Mouse (Mus musculus): Measurements from ENCODE around the gene Olfr693. TPM values are rescaled to one million over a fixed set of nuclear protein-coding genes. Genes with fewer than 3 reads are reported as not detected.
"Not testable (repeated sequence)": the region's sequence is repeated elsewhere in the genome, so short reads cannot be mapped to it uniquely, and the experiment has no call there.

The Olfr693 gene
- not detected for total RNA-seq (2021)
- long read RNA-seq, experiment 1: 0 reads
- long read RNA-seq, experiment 2: 0 reads

DNA sequence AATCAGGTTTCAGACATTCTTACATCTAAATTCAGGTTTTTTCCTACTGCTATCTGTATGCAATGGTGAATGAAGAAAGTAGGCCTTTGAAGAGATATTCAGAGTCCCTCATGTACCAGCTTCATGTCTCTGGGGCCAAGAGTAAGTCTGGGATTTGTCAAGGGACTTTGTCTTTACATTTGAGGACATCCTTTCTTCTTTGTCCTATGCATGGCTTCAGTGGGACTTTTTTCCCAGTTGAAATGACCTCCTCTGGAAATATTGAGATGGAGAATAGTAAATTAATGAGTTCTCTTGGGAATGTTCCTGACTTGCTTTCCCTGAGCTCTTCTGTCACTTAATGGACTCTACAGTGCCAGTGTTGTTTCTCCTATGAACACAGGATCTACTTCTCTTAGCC lies at the start of gene Olfr693:
Gene Olfr693, minus strand, starts transcription at position 101 of the 400 bp plus-strand sequence.
- DNase-seq (ENCODE audit: low spot score in 2 of 2): no peak

DNA sequence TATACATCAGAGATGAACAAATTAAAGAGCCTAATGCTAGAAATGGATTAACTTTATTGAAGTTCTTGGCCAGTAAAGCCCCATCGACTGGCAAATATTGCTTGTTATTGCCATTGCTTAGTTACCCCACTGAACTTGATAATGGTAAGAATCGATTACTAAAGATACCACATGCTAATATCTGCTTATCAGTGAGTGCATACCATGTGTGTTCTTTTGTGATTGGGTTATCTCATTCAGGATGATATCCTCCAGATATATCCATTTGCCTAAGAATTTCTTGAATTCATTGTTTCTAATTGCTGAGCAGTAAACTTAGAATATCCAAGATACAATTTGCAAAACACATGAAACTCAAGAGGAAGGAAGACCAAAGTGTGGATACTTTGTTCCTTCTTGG lies 45.3 kb upstream of the Olfr693 start:
- DNase-seq (ENCODE audit: low spot score in 2 of 2): not testable (repeated sequence)

DNA sequence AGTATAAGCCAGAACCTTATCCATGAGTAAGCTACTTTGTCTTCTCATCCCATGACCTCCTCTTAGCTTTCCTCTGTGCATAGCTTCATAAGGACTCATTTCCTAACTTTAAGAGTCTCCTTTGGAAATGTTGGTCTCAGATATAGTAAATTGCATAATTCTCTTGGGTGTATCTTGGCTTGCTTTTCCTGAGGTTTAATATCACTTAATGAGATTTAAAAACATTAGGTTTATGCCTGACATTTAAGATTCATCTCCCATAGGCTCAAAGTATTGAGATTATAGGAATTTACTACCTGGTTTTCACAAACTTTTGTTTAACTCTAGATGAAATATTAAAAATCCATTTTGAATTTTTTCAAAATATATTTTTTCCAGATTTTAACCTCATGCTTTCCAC lies 35.9 kb upstream of the Olfr693 start, which contains the start of gene Olfr695:
Gene Olfr695, minus strand, starts transcription at position 101 of the 400 bp plus-strand sequence.
- DNase-seq (ENCODE audit: low spot score in 2 of 2): no peak

DNA sequence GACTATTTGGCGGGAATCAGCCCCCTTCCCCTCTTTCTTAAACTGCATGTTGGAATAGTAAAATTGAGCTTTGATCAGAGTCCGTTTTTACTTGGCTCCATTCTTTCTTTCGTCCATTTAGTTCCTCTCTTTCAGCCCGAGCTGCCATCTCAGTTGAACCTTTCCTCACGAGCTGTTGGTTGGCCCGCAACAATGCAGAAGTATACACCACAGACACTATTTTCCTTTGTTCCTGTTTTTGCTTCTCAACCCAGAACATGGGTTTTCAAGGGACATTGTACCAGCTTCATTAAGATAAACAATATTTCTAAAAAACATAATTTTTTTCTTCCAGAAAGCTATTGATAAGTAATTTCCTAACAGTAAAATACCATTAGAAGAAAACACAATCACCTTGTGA lies 31.1 kb upstream of the Olfr693 start:
- DNase-seq (ENCODE audit: low spot score in 2 of 2): no peak

DNA sequence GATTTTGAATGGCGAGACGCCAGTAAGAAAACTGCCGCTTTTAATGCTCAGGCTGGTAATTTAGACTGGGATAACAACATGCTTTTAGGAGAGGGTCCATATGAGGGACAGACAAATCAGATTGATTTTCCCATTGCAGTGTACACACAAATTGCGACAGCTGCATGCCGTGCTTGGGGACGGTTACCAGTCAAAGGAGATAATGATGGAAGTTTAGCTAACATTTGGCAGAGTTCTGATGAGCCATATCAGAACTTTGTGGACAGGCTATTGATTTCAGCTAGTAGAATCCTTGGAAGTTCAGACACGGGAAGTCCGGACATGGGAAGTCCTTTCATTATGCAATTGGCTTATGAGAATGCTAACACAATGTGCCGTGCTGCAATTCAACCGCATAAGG lies 27.3 kb upstream of the Olfr693 start:
- DNase-seq (ENCODE audit: low spot score in 2 of 2): not testable (repeated sequence)

DNA sequence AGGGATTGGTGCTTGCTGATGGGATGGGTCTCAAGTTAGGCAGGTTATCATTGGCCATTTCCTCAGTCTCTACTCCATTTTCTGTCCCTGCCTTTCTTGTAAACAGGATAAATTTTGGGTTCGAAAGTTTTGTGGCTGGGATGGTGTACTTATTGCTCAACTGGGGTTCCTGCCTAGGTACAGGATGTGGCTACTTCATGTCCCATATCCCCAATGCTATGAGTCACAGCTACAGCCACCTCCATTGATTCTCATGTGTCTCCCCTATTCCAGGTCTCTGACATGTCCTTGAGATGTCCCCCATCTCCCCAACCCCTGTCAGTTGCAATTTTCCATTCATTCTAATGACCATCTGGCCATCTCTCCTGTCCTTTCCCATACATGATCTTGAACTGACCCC lies 16.5 kb upstream of the Olfr693 start:
- no peak for DNase-seq (ENCODE audit: low spot score in 2 of 2)

DNA sequence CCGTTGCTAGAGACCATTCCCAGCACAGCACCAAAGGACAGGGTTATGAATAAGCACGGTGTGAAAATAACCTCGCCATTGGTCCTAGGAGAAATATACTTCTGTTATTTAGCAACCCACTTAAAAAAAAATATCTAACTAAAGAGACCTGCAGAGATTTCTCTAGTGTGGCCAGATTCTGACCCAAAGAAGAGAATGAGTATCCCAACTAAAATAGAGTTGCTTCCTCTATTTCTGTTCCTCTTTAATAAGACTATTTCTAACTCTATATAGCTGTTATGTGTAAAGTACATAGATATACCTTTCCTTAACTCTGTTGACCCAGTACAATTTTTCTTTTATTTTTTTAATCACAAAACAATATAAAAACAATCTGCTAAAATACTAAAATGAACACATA lies 12.6 kb upstream of the Olfr693 start:
- no peak for DNase-seq (ENCODE audit: low spot score in 2 of 2)

DNA sequence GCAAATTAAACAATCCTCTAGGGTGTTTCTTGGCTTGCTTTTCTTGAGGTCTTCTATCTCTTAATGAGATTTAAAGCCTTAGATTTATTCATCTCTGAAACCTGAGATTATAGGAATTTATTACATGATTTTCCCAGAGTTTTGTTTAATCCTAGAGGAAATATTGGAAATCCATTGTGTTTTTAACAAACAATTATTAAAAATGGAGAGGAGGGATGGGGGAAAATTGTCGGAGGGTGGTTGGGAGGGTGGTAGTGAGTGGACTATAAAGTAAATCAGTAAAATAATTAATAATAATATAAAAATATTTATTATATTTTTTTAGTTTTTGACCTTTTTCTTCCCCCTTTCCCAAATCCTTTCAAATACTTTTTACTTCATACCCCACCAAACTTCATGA lies 11.3 kb upstream of the Olfr693 start, which contains the start of gene Olfr694:
Gene Olfr694, minus strand, starts transcription at position 101 of the 400 bp plus-strand sequence.
- no peak for DNase-seq (ENCODE audit: low spot score in 2 of 2)

DNA sequence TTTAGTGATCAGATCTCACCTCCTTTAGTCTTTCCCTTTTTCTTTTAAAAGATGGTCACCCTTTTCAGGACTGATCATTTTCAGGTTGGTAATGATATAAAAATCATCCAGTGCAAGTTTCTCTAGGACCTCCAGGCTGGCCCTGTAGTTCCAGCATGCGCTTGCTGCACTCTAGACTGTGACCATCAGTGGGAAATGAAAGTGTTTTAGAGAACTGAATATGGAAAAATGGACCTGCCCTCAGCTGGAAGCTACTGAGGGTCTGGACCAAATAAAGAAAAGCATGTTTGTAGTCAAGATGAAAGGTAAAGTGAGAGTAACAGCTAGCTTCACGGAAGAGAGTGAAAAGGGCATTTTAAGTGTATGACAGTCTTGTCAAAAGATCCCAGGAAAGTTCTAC lies 5.0 kb upstream of the Olfr693 start:
- no peak for DNase-seq (ENCODE audit: low spot score in 2 of 2)

DNA sequence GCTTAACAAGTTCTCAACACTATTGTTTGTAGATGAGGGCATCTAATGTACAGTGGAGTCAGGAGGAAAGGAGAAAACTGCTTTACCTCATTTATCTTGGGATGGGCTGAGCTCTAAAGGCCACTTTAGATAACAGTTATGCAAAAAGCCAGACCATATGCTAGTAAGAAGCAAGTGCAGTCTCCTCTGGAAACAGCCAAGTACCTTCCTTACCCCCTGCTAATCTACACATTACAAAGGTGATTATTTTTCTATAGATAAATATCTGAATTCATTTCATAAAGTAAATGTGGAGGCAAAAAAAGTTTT lies 28.1 kb downstream of the Olfr693 start:
- no peak for DNase-seq (ENCODE audit: low spot score in 2 of 2)

DNA sequence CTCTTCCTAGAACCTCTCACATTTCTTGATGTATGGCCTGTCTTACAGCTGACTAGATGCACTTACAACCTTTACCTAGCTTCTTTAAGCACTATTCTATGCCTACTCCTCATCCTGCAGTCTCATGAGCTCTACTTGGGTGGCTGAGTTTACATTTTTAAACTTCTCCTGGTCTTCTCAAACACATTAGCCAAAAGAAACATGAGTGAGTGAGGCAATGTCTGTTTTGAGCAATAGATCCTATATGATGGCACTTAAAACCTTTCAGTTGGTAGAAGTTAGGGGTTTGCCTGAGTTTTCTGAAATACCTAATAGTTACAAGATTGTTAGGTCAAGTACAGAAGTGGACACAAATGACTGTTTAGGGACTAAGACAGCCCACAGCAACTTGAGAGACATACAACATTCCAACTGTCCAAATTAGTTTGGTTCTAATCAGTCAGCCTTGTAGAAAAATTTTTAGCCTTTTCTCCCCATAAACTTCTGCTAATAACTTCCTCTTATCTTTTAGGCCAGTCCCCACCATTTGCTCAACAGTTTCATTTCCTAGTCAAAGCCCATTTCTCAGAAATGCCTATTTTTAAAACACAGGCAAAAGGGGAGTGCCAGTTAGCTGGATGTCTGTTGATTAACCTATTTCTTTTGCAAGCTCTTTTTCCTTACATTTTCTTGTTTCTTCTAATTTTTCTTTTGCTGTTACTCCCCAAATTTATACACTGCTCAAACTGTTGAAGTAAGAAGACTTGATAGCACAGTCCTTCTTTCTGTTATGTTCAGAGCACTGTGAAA lies 28.6 kb downstream of the Olfr693 start:
- no peak for DNase-seq (ENCODE audit: low spot score in 2 of 2)

DNA sequence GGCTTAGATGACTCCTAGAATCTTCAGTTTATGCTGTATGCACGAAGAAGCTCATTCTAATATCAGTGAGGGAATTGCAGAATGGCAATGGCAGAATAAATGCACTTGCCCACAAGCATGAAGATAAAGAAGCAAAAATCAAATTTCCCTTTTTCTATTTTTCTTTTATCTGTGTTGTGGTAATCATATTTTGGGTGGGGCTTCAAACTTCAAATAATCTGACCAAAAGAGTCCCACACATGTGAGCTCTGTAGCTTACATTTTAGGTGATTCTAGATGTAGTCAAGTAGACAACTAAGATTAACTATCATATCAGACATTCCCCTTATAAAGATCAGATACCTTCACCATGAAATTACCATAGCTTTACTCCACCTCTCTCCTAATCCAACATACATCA lies 30.6 kb downstream of the Olfr693 start:
- no peak for DNase-seq (ENCODE audit: low spot score in 2 of 2)

DNA sequence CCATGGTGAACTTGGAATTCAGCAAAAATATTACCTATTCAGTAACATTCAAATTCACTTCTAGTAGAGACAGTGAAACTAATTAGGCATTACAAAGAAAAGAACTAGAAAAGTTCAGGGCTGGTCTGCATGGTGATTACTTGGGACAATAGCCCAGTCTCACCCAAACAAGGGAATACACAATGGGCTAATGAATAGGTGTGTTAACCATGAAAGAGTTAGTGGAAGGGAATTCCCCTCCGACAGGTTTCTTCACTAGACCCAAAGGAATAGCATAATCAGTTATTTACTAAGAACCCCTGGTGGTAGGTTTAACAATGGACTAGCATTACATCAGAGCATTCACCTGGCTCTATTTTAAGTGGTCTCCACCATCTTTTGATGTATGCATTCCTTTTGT lies 35.1 kb downstream of the Olfr693 start:
- no peak for DNase-seq (ENCODE audit: low spot score in 2 of 2)

DNA sequence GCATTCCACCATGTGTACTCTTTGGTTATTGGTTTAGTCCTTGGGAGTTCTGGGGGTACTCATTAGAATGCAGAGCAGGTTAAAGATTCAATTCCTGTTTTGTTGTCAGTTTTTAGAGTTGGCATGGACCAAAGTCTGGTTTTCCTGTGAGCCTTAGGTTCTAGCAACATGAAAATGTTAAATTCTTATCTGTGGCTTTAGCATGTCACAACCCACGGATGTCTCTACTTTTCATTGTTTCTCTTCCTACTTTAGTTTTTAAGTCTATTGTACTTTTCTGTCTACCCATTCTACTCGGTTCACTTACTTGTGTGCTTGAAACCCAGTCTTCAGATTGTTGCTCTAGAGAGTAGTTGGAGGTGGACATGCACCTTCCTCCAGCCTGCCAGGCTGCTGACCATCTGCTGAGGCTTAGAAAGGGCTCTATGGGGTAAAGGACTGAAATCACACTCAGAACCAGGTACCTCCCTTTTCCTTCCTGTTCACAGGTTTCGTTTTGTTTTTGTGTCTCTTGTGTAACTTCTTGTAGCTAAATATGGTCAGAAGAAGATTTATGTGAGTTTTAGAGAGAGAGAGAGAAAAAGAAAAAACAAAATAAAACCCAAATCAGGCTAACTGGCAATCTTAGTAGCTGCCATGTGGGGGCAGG lies 36.0 kb downstream of the Olfr693 start:
- no peak for DNase-seq (ENCODE audit: low spot score in 2 of 2)

DNA sequence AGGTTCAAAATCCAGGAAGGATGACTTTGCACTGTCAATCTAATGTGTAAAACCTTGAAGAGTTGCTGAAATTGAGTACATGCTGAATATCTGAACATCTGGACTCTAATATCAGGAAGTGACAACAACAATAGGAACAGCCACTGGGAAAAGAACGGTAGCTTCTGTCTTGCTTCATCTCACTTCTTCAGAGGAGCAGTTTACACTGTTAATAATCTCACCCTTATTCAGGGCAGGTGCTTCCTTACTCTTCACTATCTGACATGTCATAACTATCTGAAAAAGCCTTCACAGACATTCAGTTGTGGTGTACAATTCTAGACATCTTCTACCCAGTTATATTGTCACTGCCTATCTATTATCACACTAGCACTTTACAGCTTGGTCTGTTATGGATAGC lies 39.5 kb downstream of the Olfr693 start:
- DNase-seq (ENCODE audit: low spot score in 2 of 2): no peak

DNA sequence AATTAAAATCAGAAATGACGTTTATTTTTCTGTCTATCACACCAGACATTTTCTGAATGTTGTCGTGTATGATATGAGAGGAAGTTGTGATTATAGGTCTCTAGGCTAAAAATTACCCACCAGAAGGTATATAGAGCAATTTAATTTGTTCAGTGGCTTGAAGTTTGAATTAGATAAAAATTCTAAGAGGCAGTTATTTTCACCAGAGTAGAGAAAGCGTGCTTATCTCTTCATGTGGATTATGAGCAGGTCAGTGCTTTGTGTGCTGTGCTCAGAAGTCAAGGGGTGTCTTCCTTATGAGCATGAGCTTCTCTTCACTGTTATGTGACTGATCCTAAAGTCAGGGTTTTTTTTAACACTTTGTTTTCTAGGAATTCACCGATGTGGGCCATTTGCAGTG lies 44.8 kb downstream of the Olfr693 start:
- no peak for DNase-seq (ENCODE audit: low spot score in 2 of 2)

Other genes with a start within 250 kb of the Olfr693 start
- gene Olfr694, start 11.2 kb upstream of the Olfr693 start, total RNA-seq (2021): not detected
- gene Olfr695, start 35.8 kb upstream of the Olfr693 start, total RNA-seq (2021): not detected
- gene Olfr697, start 61.9 kb upstream of the Olfr693 start, total RNA-seq (2021): not detected
- gene Olfr698, start 74.8 kb upstream of the Olfr693 start, total RNA-seq (2021): not detected
- not detected for gene Olfr699, start 112.6 kb upstream of the Olfr693 start, total RNA-seq (2021)
- not detected for gene Olfr700, start 128.2 kb upstream of the Olfr693 start, total RNA-seq (2021)
- gene Olfr701, start 133.5 kb upstream of the Olfr693 start, total RNA-seq (2021): not detected
- gene Olfr702, start 153.3 kb upstream of the Olfr693 start, total RNA-seq (2021): not detected
- not detected for gene Olfr703, start 162.8 kb upstream of the Olfr693 start, total RNA-seq (2021)
- gene Olfr704, start 182.6 kb upstream of the Olfr693 start, total RNA-seq (2021): not detected
- not detected for gene Olfr705, start 196.3 kb upstream of the Olfr693 start, total RNA-seq (2021)
- not detected for gene Olfr706, start 207.6 kb upstream of the Olfr693 start, total RNA-seq (2021)
- gene Olfr707, start 220.7 kb upstream of the Olfr693 start, total RNA-seq (2021): not detected
- not detected for gene Olfr1532-ps1, start 227.4 kb upstream of the Olfr693 start, total RNA-seq (2021)